Mouse (Mus musculus) lung, postnatal 0 days (tissue): Measurements from ENCODE around the gene Usp29. TPM values are rescaled to one million over a fixed set of nuclear protein-coding genes. Genes with fewer than 3 reads are reported as not detected.
A peak's percentile ranks its signal among the peaks of the same experiment; 100 is the strongest.
"Not testable (repeated sequence)": the region's sequence is repeated elsewhere in the genome, so short reads cannot be mapped to it uniquely, and the experiment has no call there.

Experiments
- ATAC-seq: fragments of 200-750 bp; cut with Nextera tagmentation; 2 replicates; pipeline ENCODE4 v1.8.0; 2017; ENCODE audit warnings: moderate library complexity
- DNase-seq: peaks from one replicate; pipeline ENCODE4 v3.0.0-alpha.2; 2016; ENCODE audit warnings: low spot score
- H3K27ac ChIP-seq: fragments of 300-500 bp; sonication (generic); 2 replicates; pipeline ENCODE4 v1.5.1; 2014; ENCODE audit warnings: antibody characterized with exemption, mild to moderate bottlenecking, low read length, mixed read lengths
- H3K27me3 ChIP-seq: fragments of 300-500 bp; sonication (generic); replicated peaks from 2 replicates; pipeline ENCODE4 v1.6.1; 2014; ENCODE audit warnings: low read length, mixed read lengths; ENCODE audit not compliant: insufficient read depth
- H3K36me3 ChIP-seq: fragments of 300-500 bp; sonication (generic); 2 replicates; pipeline ENCODE4 v1.6.1; 2014; ENCODE audit warnings: low read length, mixed read lengths; ENCODE audit not compliant: insufficient read depth
- H3K4me1 ChIP-seq: fragments of 300-500 bp; sonication (generic); 2 replicates; pipeline ENCODE4 v1.6.1; 2014; ENCODE audit warnings: antibody characterized with exemption, low read depth, low read length, mixed read lengths; ENCODE audit not compliant: insufficient read depth
- H3K4me2 ChIP-seq: fragments of 300-500 bp; sonication (generic); replicated peaks from 2 replicates; pipeline ENCODE4 v1.6.1; 2014; ENCODE audit warnings: low read depth, mild to moderate bottlenecking, low read length, moderate library complexity, mixed read lengths
- H3K4me3 ChIP-seq: fragments of 300-500 bp; sonication (generic); 2 replicates; pipeline ENCODE4 v1.5.1; 2014; ENCODE audit warnings: low read depth, low read length
- H3K9ac ChIP-seq: fragments of 300-500 bp; sonication (generic); replicated peaks from 2 replicates; pipeline ENCODE4 v1.6.1; 2014; ENCODE audit warnings: low read depth, mild to moderate bottlenecking
- H3K9me3 ChIP-seq: fragments of 300-500 bp; sonication (generic); 2 replicates; pipeline ENCODE4 v1.6.1; 2016; ENCODE audit warnings: low read length, mixed read lengths
- CTCF ChIP-seq: IDR thresholded peaks from 2 replicates; pipeline ENCODE4 v1.5.1; 2016; ENCODE audit warnings: antibody characterized with exemption, mild to moderate bottlenecking
- EP300 ChIP-seq: IDR thresholded peaks from 2 replicates; pipeline ENCODE4 v1.6.1; 2016; ENCODE audit warnings: antibody characterized with exemption, mild to moderate bottlenecking, control low read depth
- WGBS: fragments of 180-500 bp; shearing (Covaris S2); extraction: QIAGEN DNeasy Blood & Tissue Kit; methylation state at CpG from one replicate; pipeline ENCODE4 v1.1.7; 2014; 5-methylcytosine and 5-hydroxymethylcytosine counted together
- polyA plus RNA-seq: library from polyadenylated mRNA; unstranded; fragments of >200 nt; fragmentation: Nextera tagmentation; extraction: Ambion mirVana; gene quantifications from 2 replicates; pipeline ENCODE4 v1.2.1, GENCODE M21; 2015

The Usp29 gene
- polyA plus RNA-seq, 1 experiment from 2014 or later: 1.1 TPM

- Histone ChIP-seq H3K27me3 (no peaks in the 10 kb centered on the region), H3K4me2 (no peak overlapping the region), H3K4me1 (no peaks in the 10 kb centered on the region), H3K9me3 (no peaks in the 10 kb centered on the region), H3K4me3 (no peak overlapping the region), H3K36me3 (no peaks in the 10 kb centered on the region), H3K9ac (no peak overlapping the region), H3K27ac (no peak overlapping the region)
- TF ChIP-seq EP300 (no peak), CTCF (no peak)
- 59% methylated on average over 1 of the region's 1 CpGs for WGBS
- ATAC-seq (no peak), DNase-seq (no peak)
These were observed 139.2 kb downstream of the Usp29 start for GRCm38 (mm10) chr7:6869556-6869955.

GRCm38 (mm10) chr7:6874448-6874847 is 144.1 kb downstream of the Usp29 start:
- TF ChIP-seq EP300 (no peak), CTCF (no peak)
- H3K4me1 ChIP-seq: no peaks in the 10 kb centered on the region
- H3K4me2 ChIP-seq: no peak overlapping the region
- 71% methylated on average over 19 of the region's 19 CpGs for WGBS
- no peaks in the 10 kb centered on the region for H3K27me3 ChIP-seq
- H3K9me3 ChIP-seq: no peaks in the 10 kb centered on the region
- H3K27ac ChIP-seq: no peak overlapping the region
- DNase-seq (no peak), ATAC-seq (no peak)
- H3K4me3 ChIP-seq: no peak overlapping the region
- no peak overlapping the region for H3K9ac ChIP-seq
- H3K36me3 ChIP-seq: no peaks in the 10 kb centered on the region

- no peaks in the 10 kb centered on the region for H3K36me3 ChIP-seq
- no peaks in the 10 kb centered on the region for H3K9me3 ChIP-seq
- no peak overlapping the region for H3K27ac ChIP-seq
- H3K4me3 ChIP-seq: no peak overlapping the region
- no peak for ATAC-seq
- H3K4me2 ChIP-seq: no peak overlapping the region
- WGBS: 62% methylated on average over 1 of the region's 1 CpGs
- no peak for DNase-seq
- no peak overlapping the region for H3K9ac ChIP-seq
- H3K27me3 ChIP-seq: no peaks in the 10 kb centered on the region
- H3K4me1 ChIP-seq: no peaks in the 10 kb centered on the region
- no peak for TF ChIP-seq EP300
- no peak for TF ChIP-seq CTCF
These were observed 147.8 kb downstream of the Usp29 start for GRCm38 (mm10) chr7:6878202-6878601.

- WGBS: 97% methylated on average over 2 of the region's 3 CpGs
- not testable (repeated sequence) for H3K4me2 ChIP-seq, H3K4me1 ChIP-seq, H3K4me3 ChIP-seq, ATAC-seq, H3K27ac ChIP-seq, DNase-seq, H3K36me3 ChIP-seq, H3K9ac ChIP-seq, H3K9me3 ChIP-seq, H3K27me3 ChIP-seq
These were observed 148.5 kb downstream of the Usp29 start for GRCm38 (mm10) chr7:6878849-6879248.

GRCm38 (mm10) chr7:6879512-6880164 is 149.3 kb downstream of the Usp29 start:
- ATAC-seq (peak; percentile 91), DNase-seq (peak; percentile 60)
- WGBS: 44% methylated on average over 11 of the region's 11 CpGs

DNA sequence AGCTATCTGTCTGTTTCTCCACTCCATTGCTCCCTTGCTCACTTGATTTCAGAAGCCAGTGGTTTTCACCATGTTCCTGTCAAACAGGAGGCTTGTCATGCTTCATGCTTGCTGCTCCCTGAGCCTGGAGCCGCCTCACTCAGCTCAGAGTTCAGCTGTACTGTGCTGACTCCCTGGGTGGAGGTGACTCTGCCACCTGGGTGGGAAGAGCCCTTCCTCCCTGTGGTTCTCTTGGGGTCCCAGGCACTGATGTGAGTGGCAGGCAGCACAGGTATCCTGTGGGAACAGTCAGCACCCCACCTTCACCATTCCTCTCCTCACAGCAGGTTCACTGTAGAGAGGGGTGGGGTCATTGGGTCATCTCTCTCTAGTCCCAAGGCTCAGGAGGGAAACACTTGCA is 150.5 kb downstream of the Usp29 start:
- H3K9ac ChIP-seq, H3K4me3 ChIP-seq, H3K4me1 ChIP-seq, H3K4me2 ChIP-seq, H3K27me3 ChIP-seq, H3K9me3 ChIP-seq, DNase-seq, ATAC-seq, H3K36me3 ChIP-seq, H3K27ac ChIP-seq: not testable (repeated sequence)
- WGBS: 100% methylated on average over 1 of the region's 1 CpGs

More at GRCm38 (mm10) chr7:6879512-6880164, 149.3 kb downstream of the Usp29 start:
- no peak overlapping the region for H3K27ac ChIP-seq
- no peaks in the 10 kb centered on the region for H3K4me1 ChIP-seq
- no peak overlapping the region for H3K9ac ChIP-seq
- TF ChIP-seq EP300: peak; percentile 94
- no peak for TF ChIP-seq CTCF
- H3K27me3 ChIP-seq: no peaks in the 10 kb centered on the region
- H3K4me2 ChIP-seq: no peak overlapping the region
- H3K9me3 ChIP-seq: no peaks in the 10 kb centered on the region
- H3K36me3 ChIP-seq: no peaks in the 10 kb centered on the region
- no peak overlapping the region for H3K4me3 ChIP-seq
